13 mouse cellular contexts compared by ENCODE assay signal in genomic region chr5:24724270-24724634, GRCm38 (mm10). TPM values are rescaled to one million over a fixed set of nuclear protein-coding genes. Genes with fewer than 3 reads are reported as not detected.
DNase-seq lines count a peak whose midpoint lies in the region; ATAC-seq and TF ChIP-seq lines count a peak whose summit lies in the region.
"Had no signal": no experiment of that assay in that cellular context is flagged by ENCODE, and none has a peak within 500 bp of the region (broad histone marks: within the 10 kb centered on the region; RNA-seq: fewer than 3 reads in every experiment).

No protein-coding gene starts in this region.

- ATAC-seq in forebrain, embryonic 14.5 days, result no peak
- no peak for ATAC-seq in forebrain, embryonic 12.5 days (ENCODE audit: low FRiP score)
- ATAC-seq in kidney, embryonic 15.5 days (replicated peaks; ENCODE audit: low FRiP score), result no peak
- no peak for ATAC-seq in embryonic facial prominence, embryonic 12.5 days (ENCODE audit: insufficient number of reproducible peaks, insufficient read depth, low FRiP score, low TSS enrichment)
- ATAC-seq in limb, embryonic 14.5 days (ENCODE audit: low FRiP score, low read depth), result no peak

- no peak for DNase-seq in forebrain, embryonic 14.5 days (ENCODE audit: low spot score)
- DNase-seq in kidney, postnatal 25 days, result no peak
- no peak for DNase-seq in limb, embryonic 14.5 days (ENCODE audit: low spot score)
- no peak for DNase-seq in urinary bladder, postnatal 25 days (ENCODE audit: low spot score)
- DNase-seq in adrenal gland, postnatal 36 days, result no peak
- DNase-seq: adrenal gland, postnatal 10 days; cerebellum, adult 11-12 months; gastrocnemius, postnatal 10 days; retina, postnatal 1 day had no signal

- no peak overlapping the region for H3K4me3 ChIP-seq in forebrain, embryonic 14.5 days (ENCODE audit: low read depth, low read length)
- no peak overlapping the region for H3K4me3 ChIP-seq in forebrain, embryonic 12.5 days (replicated peaks)
- no peak overlapping the region for H3K4me3 ChIP-seq in kidney, embryonic 15.5 days (replicated peaks)
- no peak overlapping the region for H3K4me3 ChIP-seq in embryonic facial prominence, embryonic 12.5 days
- no peak overlapping the region for H3K4me3 ChIP-seq in limb, embryonic 14.5 days (replicated peaks; ENCODE audit: low read length)

- H3K4me2 ChIP-seq in forebrain, embryonic 14.5 days (ENCODE audit: low read length), result no peak overlapping the region
- no peak overlapping the region for H3K4me2 ChIP-seq in forebrain, embryonic 12.5 days
- H3K4me2 ChIP-seq in kidney, embryonic 15.5 days, result no peak overlapping the region
- no peak overlapping the region for H3K4me2 ChIP-seq in embryonic facial prominence, embryonic 12.5 days (replicated peaks)
- no peak overlapping the region for H3K4me2 ChIP-seq in limb, embryonic 14.5 days (replicated peaks; ENCODE audit: low read depth, low read length, severe bottlenecking)

- H3K27ac ChIP-seq in forebrain, embryonic 14.5 days (ENCODE audit: low read depth, low read length), result peak overlapping the region; percentile 27; the same call in 1 of the 2 replicates
- no peak overlapping the region for H3K27ac ChIP-seq in forebrain, embryonic 12.5 days
- H3K27ac ChIP-seq in kidney, embryonic 15.5 days, result peak overlapping the region; percentile 81
- peak overlapping the region; percentile 73; the same call in 1 of the 2 replicates for H3K27ac ChIP-seq in embryonic facial prominence, embryonic 12.5 days
- peak overlapping the region; percentile 65; the same call in 1 of the 2 replicates for H3K27ac ChIP-seq in limb, embryonic 14.5 days (replicated peaks; ENCODE audit: low read depth, low read length)

- H3K36me3 ChIP-seq in forebrain, embryonic 14.5 days (ENCODE audit: control insufficient read depth, insufficient read depth, low read length), result no peaks in the 10 kb centered on the region
- no peaks in the 10 kb centered on the region for H3K36me3 ChIP-seq in forebrain, embryonic 12.5 days (replicated peaks)
- H3K36me3 ChIP-seq in kidney, embryonic 15.5 days, result peaks cover 25% of the 10 kb centered on the region
- H3K36me3 ChIP-seq in embryonic facial prominence, embryonic 12.5 days, result peaks cover 39% of the 10 kb centered on the region
- peaks cover 19% of the 10 kb centered on the region for H3K36me3 ChIP-seq in limb, embryonic 14.5 days (ENCODE audit: control insufficient read depth, insufficient read depth, low read length)
- H3K36me3 ChIP-seq: G1E had no signal

- H3K9ac ChIP-seq in forebrain, embryonic 14.5 days (ENCODE audit: low read length), result no peak overlapping the region
- no peak overlapping the region for H3K9ac ChIP-seq in forebrain, embryonic 12.5 days
- H3K9ac ChIP-seq in kidney, embryonic 15.5 days, result no peak overlapping the region
- no peak overlapping the region for H3K9ac ChIP-seq in embryonic facial prominence, embryonic 12.5 days
- no peak overlapping the region for H3K9ac ChIP-seq in limb, embryonic 14.5 days (ENCODE audit: low read depth, low read length, severe bottlenecking)

- no peaks in the 10 kb centered on the region for H3K9me3 ChIP-seq in forebrain, embryonic 14.5 days (replicated peaks; ENCODE audit: control insufficient read depth, low read length)
- H3K9me3 ChIP-seq in forebrain, embryonic 12.5 days, result no peaks in the 10 kb centered on the region
- H3K9me3 ChIP-seq in kidney, embryonic 15.5 days (replicated peaks), result no peaks in the 10 kb centered on the region
- H3K9me3 ChIP-seq in embryonic facial prominence, embryonic 12.5 days, result no peaks in the 10 kb centered on the region
- no peaks in the 10 kb centered on the region for H3K9me3 ChIP-seq in limb, embryonic 14.5 days (ENCODE audit: control insufficient read depth, low read length)
- H3K9me3 ChIP-seq: G1E had no signal

- no peak for TF ChIP-seq POLR2A in limb, embryonic 14.5 days (IDR thresholded peaks at IDR 0.05; ENCODE audit: borderline replicate concordance, extremely low read depth, insufficient read depth, insufficient read length)

- peaks cover 2% of the 10 kb centered on the region for H3K27me3 ChIP-seq in forebrain, embryonic 14.5 days (replicated peaks; ENCODE audit: control insufficient read depth, insufficient read depth, low read length)
- peaks cover 13% of the 10 kb centered on the region for H3K27me3 ChIP-seq in forebrain, embryonic 12.5 days
- no peaks in the 10 kb centered on the region for H3K27me3 ChIP-seq in kidney, embryonic 15.5 days
- no peaks in the 10 kb centered on the region for H3K27me3 ChIP-seq in embryonic facial prominence, embryonic 12.5 days
- H3K27me3 ChIP-seq in limb, embryonic 14.5 days (ENCODE audit: control insufficient read depth, insufficient read depth, low read length), result no peaks in the 10 kb centered on the region

- 82% methylated on average over 5 of the region's 5 CpGs for WGBS in forebrain, embryonic 14.5 days
- 79% methylated on average over 5 of the region's 5 CpGs for WGBS in forebrain, embryonic 12.5 days
- WGBS in kidney, embryonic 15.5 days, result 81% methylated on average over 5 of the region's 5 CpGs
- 81% methylated on average over 5 of the region's 5 CpGs for WGBS in embryonic facial prominence, embryonic 12.5 days
- WGBS in limb, embryonic 14.5 days, result 84% methylated on average over 5 of the region's 5 CpGs

- H3K4me1 ChIP-seq in forebrain, embryonic 14.5 days (ENCODE audit: control insufficient read depth, insufficient read depth, low read length), result no peaks in the 10 kb centered on the region
- peaks cover 12% of the 10 kb centered on the region for H3K4me1 ChIP-seq in forebrain, embryonic 12.5 days
- peaks cover 45% of the 10 kb centered on the region for H3K4me1 ChIP-seq in kidney, embryonic 15.5 days
- peaks cover 36% of the 10 kb centered on the region for H3K4me1 ChIP-seq in embryonic facial prominence, embryonic 12.5 days
- peaks cover 17% of the 10 kb centered on the region for H3K4me1 ChIP-seq in limb, embryonic 14.5 days (ENCODE audit: control insufficient read depth, insufficient read depth, low read length)

RNA-seq across cellular contexts. Expression of gene Wdr86, which starts 6.3 kb away (rescaled TPM):
- 6.1 and 6.4 TPM in 2 replicates for polyA plus RNA-seq in forebrain, embryonic 14.5 days (2014; fragmentation: Nextera tagmentation; extraction: Ambion mirVana)
- 6.6 and 10.1 TPM in 2 replicates for polyA plus RNA-seq in forebrain, embryonic 12.5 days (2016; fragmentation: Nextera tagmentation; extraction: Ambion mirVana)
- polyA plus RNA-seq in kidney, embryonic 15.5 days (2015; fragmentation: Nextera tagmentation; extraction: Ambion mirVana), result 28.4 and 32.4 TPM in 2 replicates
- 69.7 and 78.3 TPM in 2 replicates for polyA plus RNA-seq in embryonic facial prominence, embryonic 12.5 days (2016; fragmentation: Nextera tagmentation; extraction: Ambion mirVana)
- polyA plus RNA-seq in limb, embryonic 14.5 days (2012; rRNA removed), result 37.5 and 59.4 TPM in 2 replicates
- polyA plus RNA-seq in limb, embryonic 14.5 days (2014; fragmentation: Nextera tagmentation; extraction: Ambion mirVana), result 25.4 and 32.0 TPM in 2 replicates
- 1 to 10 TPM; 1.1 to 3.3 TPM for total RNA-seq in adrenal gland, postnatal 36 days (2021)
- polyA plus RNA-seq: G1E had no signal

RNA-seq across cellular contexts. Expression of gene Crygn, which starts 33.6 kb away (rescaled TPM):
- polyA plus RNA-seq in forebrain, embryonic 14.5 days (2014; fragmentation: Nextera tagmentation; extraction: Ambion mirVana), result 1.8 TPM in 1 of 2 replicates, not detected in the other
- polyA plus RNA-seq in forebrain, embryonic 12.5 days (2016; fragmentation: Nextera tagmentation; extraction: Ambion mirVana), result not detected in 2 replicates
- polyA plus RNA-seq in kidney, embryonic 15.5 days (2015; fragmentation: Nextera tagmentation; extraction: Ambion mirVana), result 2.0 and 3.4 TPM in 2 replicates
- polyA plus RNA-seq in embryonic facial prominence, embryonic 12.5 days (2016; fragmentation: Nextera tagmentation; extraction: Ambion mirVana), result 6.5 and 18.4 TPM in 2 replicates
- 0.09 TPM in 1 of 2 replicates, not detected in the other for polyA plus RNA-seq in limb, embryonic 14.5 days (2012; rRNA removed)
- polyA plus RNA-seq in limb, embryonic 14.5 days (2014; fragmentation: Nextera tagmentation; extraction: Ambion mirVana), result 1.0 and 2.3 TPM in 2 replicates
- 1 to 10 TPM in 1 of 2 experiments, not detected in 1; 2.1 TPM for total RNA-seq in adrenal gland, postnatal 36 days (2021)
- total RNA-seq: adrenal gland, postnatal 10 days; G1E; gastrocnemius, postnatal 10 days had no signal

RNA-seq across cellular contexts. Expression of gene Nub1, which starts 38.9 kb away (rescaled TPM):
- polyA plus RNA-seq in forebrain, embryonic 14.5 days (2014; fragmentation: Nextera tagmentation; extraction: Ambion mirVana), result 59.8 and 65.3 TPM in 2 replicates
- polyA plus RNA-seq in forebrain, embryonic 12.5 days (2016; fragmentation: Nextera tagmentation; extraction: Ambion mirVana), result 36.4 and 39.2 TPM in 2 replicates
- 40.3 and 41.2 TPM in 2 replicates for polyA plus RNA-seq in kidney, embryonic 15.5 days (2015; fragmentation: Nextera tagmentation; extraction: Ambion mirVana)
- 33.9 and 34.0 TPM in 2 replicates for polyA plus RNA-seq in embryonic facial prominence, embryonic 12.5 days (2016; fragmentation: Nextera tagmentation; extraction: Ambion mirVana)
- polyA plus RNA-seq in limb, embryonic 14.5 days (2012; rRNA removed), result 37.1 and 39.4 TPM in 2 replicates
- 33.4 and 35.1 TPM in 2 replicates for polyA plus RNA-seq in limb, embryonic 14.5 days (2014; fragmentation: Nextera tagmentation; extraction: Ambion mirVana)
- total RNA-seq in adrenal gland, postnatal 36 days (2021), result 10 to 100 TPM; 55.6 to 69.4 TPM
